Mouse (Mus musculus) midbrain, embryonic 10.5 days (tissue): ENCODE measurements around the gene Kcnh8. TPM values are rescaled to one million over a fixed set of nuclear protein-coding genes. Genes with fewer than 3 reads are reported as not detected.

ENCODE experiments used
- DNase-seq: peaks from one replicate; pipeline ENCODE4 v3.0.0-alpha.2; 2017; ENCODE audit warnings: low spot score
- H3K27ac ChIP-seq: fragments of 300-500 bp; sonication (generic); replicated peaks from 2 replicates; pipeline ENCODE4 v1.5.1; 2016; ENCODE audit warnings: mild to moderate bottlenecking
- H3K27me3 ChIP-seq: fragments of 300-500 bp; sonication (generic); 2 replicates; pipeline ENCODE4 v1.6.1; 2016; ENCODE audit warnings: low read depth, mild to moderate bottlenecking; ENCODE audit not compliant: poor library complexity, severe bottlenecking
- H3K36me3 ChIP-seq: fragments of 300-500 bp; sonication (generic); 2 replicates; pipeline ENCODE4 v1.6.1; 2016; ENCODE audit warnings: mild to moderate bottlenecking, moderate library complexity
- H3K4me1 ChIP-seq: fragments of 300-500 bp; sonication (generic); 2 replicates; pipeline ENCODE4 v1.6.1; 2016
- H3K4me3 ChIP-seq: fragments of 300-500 bp; sonication (generic); 2 replicates; pipeline ENCODE4 v1.5.1; 2016; ENCODE audit warnings: mild to moderate bottlenecking, moderate library complexity
- H3K9me3 ChIP-seq: fragments of 300-500 bp; sonication (generic); replicated peaks from 2 replicates; pipeline ENCODE4 v1.6.1; 2016; ENCODE audit warnings: mild to moderate bottlenecking
- WGBS: fragments of 180-500 bp; shearing (Covaris S2); methylation state at CpG from one replicate; pipeline ENCODE4 v1.1.7; 2016; 5-methylcytosine and 5-hydroxymethylcytosine counted together
- polyA plus RNA-seq: library from polyadenylated mRNA; unstranded; fragments of >200 nt; fragmentation: Nextera tagmentation; extraction: Ambion mirVana; gene quantifications from 2 replicates; pipeline ENCODE4 v1.2.1, GENCODE M21; 2016

The Kcnh8 gene
- 0.64 and 1.4 TPM in 2 replicates for polyA plus RNA-seq

DNA sequence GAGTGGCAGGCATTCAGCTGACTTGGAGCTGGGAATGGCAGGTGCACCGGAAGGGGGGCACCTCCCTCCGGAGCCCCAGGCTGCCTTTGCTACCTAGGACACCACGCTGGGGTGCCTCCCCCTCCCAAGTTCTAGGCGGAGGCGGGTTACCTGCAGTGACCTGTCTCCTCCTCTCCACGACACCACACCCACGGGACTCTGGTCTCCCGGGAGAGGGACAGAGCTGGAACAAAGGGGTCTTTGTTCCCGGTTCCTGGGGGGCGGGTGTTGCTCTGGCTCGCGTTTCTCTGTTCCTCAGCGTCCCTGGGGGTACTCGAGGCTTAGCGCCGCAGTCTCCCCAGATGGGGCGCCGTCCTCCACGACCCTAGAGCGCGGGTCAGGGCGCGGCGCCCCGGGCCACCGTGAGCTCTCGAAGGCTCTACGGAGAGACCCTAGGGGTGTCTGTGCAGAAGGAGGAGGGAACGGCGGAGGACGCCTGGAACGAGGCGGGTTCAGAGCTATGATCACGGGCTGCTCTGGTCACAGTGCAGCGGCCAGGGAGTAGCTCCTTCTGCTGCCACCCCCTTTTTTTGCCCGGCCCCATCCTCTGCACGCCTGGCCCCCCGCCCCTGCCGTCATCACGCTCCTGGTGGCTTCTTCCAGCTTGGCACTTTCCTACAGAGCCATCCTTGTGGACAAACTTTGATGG, at the start of gene Kcnh8:
Gene Kcnh8 (plus strand): TSS at position 617 of the 688 bp plus-strand sequence.
- peak; percentile 52 for DNase-seq
- Histone ChIP-seq H3K4me3 (peak within 1 kb of the TSS; percentile 72), H3K27ac (peak within 1 kb of the TSS; percentile 92), H3K27me3 (peaks cover 34% of the 10 kb centered on the region), H3K4me1 (peaks cover 25% of the 10 kb centered on the region), H3K36me3 (no peaks in the 10 kb centered on the region), H3K9me3 (no peaks in the 10 kb centered on the region)
- under 1% methylated on average over 40 of the region's 40 CpGs for WGBS

DNA sequence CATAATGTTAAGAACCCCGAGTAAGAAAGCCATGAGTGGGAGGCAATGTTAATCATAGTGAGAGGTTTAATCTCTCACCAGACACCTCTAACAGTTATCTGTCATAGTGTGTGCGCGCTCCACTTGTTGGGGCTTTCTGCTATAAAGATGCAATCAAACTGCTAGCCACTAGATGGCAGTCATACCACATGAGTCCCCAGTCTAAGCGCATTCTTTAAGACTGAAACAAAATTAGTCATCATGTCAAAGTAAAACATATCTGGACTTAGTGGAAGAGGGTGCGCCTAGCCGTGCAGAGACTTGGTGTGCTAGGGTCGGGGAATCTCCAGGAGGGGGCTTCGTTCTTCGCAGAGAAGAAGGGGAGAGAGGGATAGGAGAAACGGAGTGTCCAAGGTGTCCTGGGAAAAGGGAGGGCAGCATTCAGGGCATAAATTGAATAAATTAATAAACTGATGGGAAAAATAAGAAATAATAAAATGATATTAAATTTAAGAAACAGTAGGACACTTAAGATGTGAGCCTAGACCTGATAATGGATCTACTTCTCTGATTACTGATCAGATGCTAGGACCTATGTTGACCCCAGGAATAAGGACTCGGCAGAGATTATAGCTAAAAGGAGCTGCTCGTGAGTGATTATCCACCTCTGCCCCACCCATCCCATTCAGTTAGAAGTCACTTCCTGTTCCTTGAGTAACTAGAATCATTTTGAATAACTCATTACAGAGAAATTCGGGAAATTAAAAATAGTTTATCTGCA, 42.4 kb upstream of the Kcnh8 start:
- no peaks in the 10 kb centered on the region for H3K36me3 ChIP-seq
- DNase-seq, result peak; percentile 39
- 36% methylated on average over 13 of the region's 13 CpGs for WGBS
- H3K27ac ChIP-seq, result no peak overlapping the region
- 0 out of 2 replicates have a peak overlapping the region, but pooled peaks have one; percentile 20 for H3K4me3 ChIP-seq
- H3K27me3 ChIP-seq, result no peaks in the 10 kb centered on the region
- no peaks in the 10 kb centered on the region for H3K4me1 ChIP-seq
- no peaks in the 10 kb centered on the region for H3K9me3 ChIP-seq

DNA sequence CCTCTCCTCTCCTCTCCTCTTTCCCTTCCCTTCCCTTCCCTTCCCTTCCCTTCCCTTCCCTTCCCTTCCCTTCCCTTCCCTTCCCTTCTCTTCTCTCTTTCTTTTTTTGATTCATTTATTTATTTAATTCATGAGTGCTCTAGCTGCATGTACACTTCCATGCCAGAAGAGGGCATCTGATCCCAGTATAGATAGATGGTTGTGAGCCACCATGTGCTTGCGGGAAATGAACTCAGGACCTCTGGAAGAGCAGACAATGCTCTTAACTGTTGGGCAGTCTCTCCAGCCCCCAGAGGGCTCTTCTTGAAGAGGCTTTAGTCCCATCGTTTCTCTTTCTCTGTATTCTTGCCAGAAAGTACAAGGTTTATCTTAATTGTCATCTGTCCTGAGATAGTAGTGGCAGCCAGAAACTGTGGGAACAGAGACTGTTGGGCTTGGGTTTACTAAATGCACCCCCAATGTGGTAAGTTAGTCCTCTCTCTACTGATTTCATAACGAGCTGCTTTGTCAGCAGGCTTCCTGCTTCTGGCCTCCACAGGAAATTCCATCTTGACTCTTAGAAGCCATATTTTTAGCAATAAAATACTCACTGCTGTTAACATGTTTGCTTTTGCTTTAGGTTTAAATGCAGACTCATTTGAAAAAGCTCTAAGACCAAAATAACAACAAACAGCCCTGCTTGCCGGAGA, 36.9 kb upstream of the Kcnh8 start:
- Histone ChIP-seq H3K27me3 (no peaks in the 10 kb centered on the region), H3K36me3 (no peaks in the 10 kb centered on the region), H3K27ac (no peak overlapping the region), H3K4me1 (no peaks in the 10 kb centered on the region), H3K4me3 (no peak overlapping the region), H3K9me3 (no peaks in the 10 kb centered on the region)
- DNase-seq, result no peak
- 66% methylated on average over 4 of the region's 4 CpGs for WGBS

DNA sequence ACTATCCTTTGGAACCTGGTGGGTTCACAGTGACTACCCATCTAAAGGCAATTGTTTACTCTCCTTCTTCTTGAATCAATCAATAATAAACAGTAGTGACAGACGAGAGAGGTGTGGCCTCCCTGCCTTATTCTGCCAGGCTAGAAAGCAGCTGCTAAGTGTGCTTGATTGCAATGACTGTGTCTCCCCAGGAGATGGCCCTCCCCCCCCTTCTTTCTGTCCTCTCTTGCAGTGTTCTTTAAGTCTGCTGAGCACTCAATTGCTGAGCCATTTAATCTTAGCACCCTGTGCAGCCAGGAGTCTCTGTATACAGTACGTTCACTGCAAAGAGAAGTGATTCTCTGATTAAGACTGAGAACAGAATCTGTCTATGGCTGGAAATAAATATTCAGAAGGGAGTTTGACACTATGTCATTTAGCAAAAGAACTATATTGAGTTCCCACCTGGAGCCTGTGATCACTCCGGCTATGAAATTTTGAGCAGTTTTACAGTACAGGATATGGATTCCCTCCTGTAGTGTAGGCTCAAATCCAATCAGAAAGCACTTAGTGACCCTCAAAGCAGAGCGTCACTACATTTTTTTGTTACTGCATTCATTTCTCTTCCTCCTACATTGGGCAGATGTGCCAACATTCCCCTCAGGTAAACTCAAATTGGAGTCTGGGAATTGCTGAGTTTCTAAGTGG, 32.8 kb upstream of the Kcnh8 start:
- WGBS, result 75% methylated on average over 4 of the region's 4 CpGs
- peak; percentile 19 for DNase-seq

DNA sequence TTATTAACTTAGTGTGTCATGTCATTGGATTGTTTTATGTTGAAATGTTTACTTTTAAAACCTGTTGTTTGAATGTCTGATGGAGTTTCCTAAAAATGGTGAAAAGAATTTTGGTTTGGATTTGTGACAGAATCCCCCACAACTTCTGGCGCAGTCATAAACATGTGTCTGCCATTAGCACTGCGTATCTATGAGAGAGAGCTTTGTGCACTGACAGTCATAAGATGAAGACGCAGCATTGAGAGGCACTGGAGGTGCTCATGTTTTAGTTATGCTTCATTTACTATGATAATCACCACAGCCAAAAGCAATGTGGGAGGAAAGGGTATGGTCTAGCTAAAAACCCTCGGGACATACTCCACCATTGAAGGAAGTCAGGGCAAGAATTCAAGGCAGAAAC, 30.3 kb upstream of the Kcnh8 start:
- Histone ChIP-seq H3K4me3 (no peak overlapping the region), H3K9me3 (no peaks in the 10 kb centered on the region), H3K36me3 (no peaks in the 10 kb centered on the region), H3K27ac (no peak overlapping the region), H3K27me3 (no peaks in the 10 kb centered on the region), H3K4me1 (no peaks in the 10 kb centered on the region)
- 84% methylated on average over 4 of the region's 4 CpGs for WGBS
- DNase-seq, result no peak

More for the DNA sequence above, 32.8 kb upstream of the Kcnh8 start:
- Histone ChIP-seq H3K36me3 (no peaks in the 10 kb centered on the region), H3K9me3 (no peaks in the 10 kb centered on the region), H3K27ac (no peak overlapping the region), H3K4me3 (no peak overlapping the region), H3K27me3 (no peaks in the 10 kb centered on the region), H3K4me1 (no peaks in the 10 kb centered on the region)

DNA sequence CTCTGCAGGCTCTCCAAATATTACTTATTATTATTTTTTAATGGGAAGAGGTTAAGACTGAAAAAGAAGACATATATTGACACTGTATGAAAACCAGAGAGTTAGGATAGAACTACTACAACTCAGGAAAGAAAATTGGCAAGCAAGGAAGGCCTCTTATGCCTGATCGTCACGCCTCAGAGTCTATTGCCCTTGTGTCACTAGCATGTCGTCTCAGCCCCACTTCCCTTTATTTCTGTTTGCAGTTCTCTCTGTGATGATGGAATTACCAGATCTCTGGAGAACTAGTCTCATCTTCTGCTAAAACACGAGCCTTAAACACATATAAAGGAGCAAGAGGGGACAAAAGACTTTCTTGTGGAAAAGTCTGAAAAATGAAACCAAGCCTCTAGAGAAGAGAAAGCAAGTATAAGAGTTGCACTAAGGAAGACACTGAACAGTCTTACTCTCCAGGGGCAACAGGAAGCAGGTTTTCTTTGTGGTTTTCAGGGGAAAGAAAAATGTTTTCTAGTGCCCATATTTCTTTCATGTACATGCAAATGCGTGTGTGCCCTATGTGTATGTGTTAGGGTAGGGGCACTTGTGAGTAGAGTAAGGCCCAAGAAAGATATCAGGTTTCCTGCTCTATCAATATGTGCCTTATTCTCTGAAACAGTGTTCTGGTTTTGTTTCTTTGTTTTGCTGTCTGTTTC, 10.9 kb upstream of the Kcnh8 start:
- no peaks in the 10 kb centered on the region for H3K27me3 ChIP-seq
- no peak for DNase-seq
- no peaks in the 10 kb centered on the region for H3K4me1 ChIP-seq
- H3K27ac ChIP-seq, result no peak overlapping the region
- H3K4me3 ChIP-seq, result no peak overlapping the region
- H3K36me3 ChIP-seq, result no peaks in the 10 kb centered on the region
- WGBS, result 89% methylated on average over 5 of the region's 5 CpGs
- H3K9me3 ChIP-seq, result no peaks in the 10 kb centered on the region

DNA sequence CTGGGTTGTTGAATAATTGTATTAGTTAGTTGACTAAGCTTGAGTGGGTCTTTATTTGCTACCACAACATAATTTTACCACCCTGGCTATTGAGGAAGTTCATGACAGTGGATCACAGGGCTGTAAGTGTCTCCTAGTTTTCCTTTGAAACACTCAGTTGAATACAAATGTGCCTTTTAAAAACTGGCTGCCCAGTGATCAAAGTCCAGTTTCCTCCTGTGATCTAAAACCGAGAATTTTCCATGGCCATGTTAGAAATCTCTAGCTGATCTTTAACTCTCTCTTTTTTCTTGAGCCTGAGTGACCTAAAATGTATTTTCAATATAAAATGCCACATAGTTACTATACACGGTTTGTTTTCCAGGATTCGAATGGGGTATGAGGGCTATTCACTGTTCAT, 3.4 kb upstream of the Kcnh8 start:
- Histone ChIP-seq H3K27me3 (peaks cover 29% of the 10 kb centered on the region), H3K36me3 (no peaks in the 10 kb centered on the region), H3K4me3 (no peak overlapping the region), H3K9me3 (no peaks in the 10 kb centered on the region), H3K27ac (no peak overlapping the region), H3K4me1 (peaks cover 25% of the 10 kb centered on the region)
- 85% methylated on average over 3 of the region's 3 CpGs for WGBS
- DNase-seq, result no peak

DNA sequence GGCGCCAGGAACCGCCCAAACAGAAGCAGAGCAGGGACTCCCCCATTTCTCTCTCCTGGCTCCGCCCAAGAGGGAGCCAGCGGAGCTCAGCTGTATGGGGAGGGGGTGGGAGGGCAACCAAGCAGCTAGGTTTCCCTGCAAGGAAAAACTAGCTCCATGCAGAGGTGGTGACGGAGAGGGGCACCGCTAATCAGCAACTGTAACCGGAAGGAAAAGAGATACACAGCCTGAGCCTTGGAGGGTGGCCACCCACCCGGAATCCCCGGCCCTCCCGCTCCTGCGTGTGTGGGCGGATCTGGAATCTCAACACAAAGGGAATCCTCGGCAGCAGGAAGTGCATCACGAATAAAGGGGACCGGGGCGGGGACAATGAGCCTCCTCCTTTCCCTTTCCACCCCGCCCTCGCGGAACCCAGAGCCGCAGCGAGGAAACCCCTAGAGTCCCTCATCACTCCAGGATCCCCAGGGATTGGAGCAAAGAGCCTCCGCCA, 1.6 kb upstream of the Kcnh8 start:
- Histone ChIP-seq H3K27me3 (peaks cover 34% of the 10 kb centered on the region), H3K9me3 (no peaks in the 10 kb centered on the region), H3K36me3 (no peaks in the 10 kb centered on the region), H3K4me1 (peaks cover 25% of the 10 kb centered on the region), H3K27ac (peak overlapping the region; percentile 92), H3K4me3 (peak overlapping the region; percentile 72)
- peak; percentile 89 for DNase-seq
- WGBS, result 1% methylated on average over 22 of the region's 22 CpGs

DNA sequence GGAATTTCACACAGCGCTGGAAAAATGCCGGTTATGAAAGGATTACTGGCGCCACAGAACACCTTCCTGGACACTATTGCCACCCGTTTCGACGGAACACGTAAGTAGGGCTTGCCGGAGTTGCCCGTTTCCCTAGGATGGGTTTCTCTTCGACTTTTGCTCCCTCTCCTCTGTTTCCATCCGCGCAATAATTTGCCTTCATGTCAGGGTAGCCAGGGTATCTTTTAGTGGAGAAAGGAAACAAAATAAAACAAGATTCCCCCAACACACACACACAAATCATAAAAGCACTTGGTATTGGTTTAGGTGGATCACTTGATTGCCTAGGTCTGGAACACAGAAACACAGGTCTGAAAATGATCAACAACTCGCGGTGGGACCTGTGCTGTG, 267 bp downstream of the Kcnh8 start:
- Histone ChIP-seq H3K9me3 (no peaks in the 10 kb centered on the region), H3K27ac (peak overlapping the region; percentile 92), H3K27me3 (peaks cover 34% of the 10 kb centered on the region), H3K36me3 (no peaks in the 10 kb centered on the region), H3K4me1 (peaks cover 25% of the 10 kb centered on the region), H3K4me3 (peak overlapping the region; percentile 72)
- DNase-seq, result no peak
- WGBS, result 2% methylated on average over 14 of the region's 14 CpGs

DNA sequence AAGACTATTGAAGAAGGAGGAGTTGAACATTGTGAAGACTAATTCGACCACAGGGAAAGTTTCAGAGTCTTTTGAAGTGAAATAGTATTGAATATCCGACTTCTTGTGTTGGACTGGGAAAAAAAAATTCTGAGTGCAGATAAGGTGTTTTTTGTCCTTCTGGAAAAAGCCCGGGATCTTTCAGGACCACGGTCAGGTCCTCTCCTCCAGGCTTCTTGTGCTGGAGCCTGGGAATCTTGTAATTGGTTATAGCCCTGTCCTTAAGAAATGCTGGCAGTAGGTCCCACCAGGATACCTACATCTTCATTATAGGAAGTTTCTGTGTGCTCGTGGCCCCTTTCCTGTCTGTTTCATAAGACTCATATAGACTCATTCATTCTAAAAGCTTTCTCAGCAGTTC, 902 bp downstream of the Kcnh8 start:
- Histone ChIP-seq H3K36me3 (no peaks in the 10 kb centered on the region), H3K4me1 (peaks cover 25% of the 10 kb centered on the region), H3K27ac (no peak overlapping the region), H3K9me3 (no peaks in the 10 kb centered on the region), H3K4me3 (peak overlapping the region; percentile 72; the same call in 1 of the 2 replicates), H3K27me3 (peaks cover 34% of the 10 kb centered on the region)
- DNase-seq, result peak; percentile 14
- WGBS, result 6% methylated on average over 5 of the region's 5 CpGs

DNA sequence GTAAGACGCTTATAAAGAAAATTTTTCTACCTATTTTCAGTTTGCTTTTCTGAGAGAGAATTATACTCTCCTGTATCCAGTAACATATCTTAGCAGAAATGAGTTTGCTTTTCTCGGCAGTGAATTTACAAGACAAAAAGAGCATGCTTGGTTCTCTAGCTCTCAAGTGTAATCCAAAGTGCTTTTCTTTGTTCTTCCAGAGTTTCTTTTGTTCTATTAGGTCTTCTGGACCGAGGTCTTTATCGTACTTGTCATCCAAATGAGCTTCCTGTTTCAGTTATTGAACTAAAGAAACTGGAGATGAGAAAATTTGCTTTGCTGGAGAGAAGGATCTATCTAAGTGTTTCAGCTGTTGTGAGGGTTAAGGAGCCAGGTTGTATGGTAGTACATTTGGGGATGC, 8.9 kb downstream of the Kcnh8 start:
- Histone ChIP-seq H3K27me3 (no peaks in the 10 kb centered on the region), H3K27ac (no peak overlapping the region), H3K4me1 (no peaks in the 10 kb centered on the region), H3K4me3 (no peak overlapping the region), H3K9me3 (no peaks in the 10 kb centered on the region), H3K36me3 (no peaks in the 10 kb centered on the region)
- 52% methylated on average over 4 of the region's 4 CpGs for WGBS
- DNase-seq, result no peak

DNA sequence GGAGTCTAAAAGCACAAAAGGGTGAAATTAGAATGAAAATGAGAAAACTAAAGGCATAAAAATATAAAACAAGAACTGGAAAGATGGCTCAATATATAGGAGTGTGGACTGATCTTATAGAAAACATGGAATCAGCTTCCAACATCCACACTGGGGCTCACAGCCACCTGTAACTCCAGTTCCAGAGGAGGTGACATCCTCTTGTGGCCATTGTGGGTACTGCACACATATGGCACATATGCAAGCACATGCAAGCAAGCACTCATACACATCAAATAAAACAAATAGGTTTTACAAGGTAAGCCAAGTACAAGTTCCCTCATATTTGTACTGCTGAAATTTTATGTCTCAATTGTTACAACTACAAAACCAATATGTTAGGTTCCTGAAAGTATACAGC, 46.7 kb downstream of the Kcnh8 start:
- no peaks in the 10 kb centered on the region for H3K9me3 ChIP-seq
- H3K4me3 ChIP-seq, result no peak overlapping the region
- H3K4me1 ChIP-seq, result no peaks in the 10 kb centered on the region
- no peak for DNase-seq
- H3K27me3 ChIP-seq, result no peaks in the 10 kb centered on the region
- no peaks in the 10 kb centered on the region for H3K36me3 ChIP-seq
- H3K27ac ChIP-seq, result no peak overlapping the region
